Mouse (Mus musculus): ENCODE data around the gene Cdh22. TPM values are rescaled to one million over a fixed set of nuclear protein-coding genes. Genes with fewer than 3 reads are reported as not detected.

Gene Cdh22
- polyA plus RNA-seq, 1 experiment = 1.5 TPM

GRCm38 (mm10) chr2:165240371-165240770 lies 5.7 kb upstream of the Cdh22 start:
- TF ChIP-seq POLR2A (IDR thresholded peaks at IDR 0.05; ENCODE audit: insufficient read length, low read depth) (no peak), TCF12 (IDR thresholded peaks at IDR 0.05; ENCODE audit: insufficient read depth, poor library complexity, severe bottlenecking) (no peak), USF1 (IDR thresholded peaks at IDR 0.05; ENCODE audit: low read depth) (no peak), REST (IDR thresholded peaks at IDR 0.05; ENCODE audit: insufficient read depth, insufficient read length) (no peak), CEBPB (IDR thresholded peaks at IDR 0.05; ENCODE audit: insufficient read depth, poor library complexity, severe bottlenecking) (no peak), SRF (IDR thresholded peaks at IDR 0.05; ENCODE audit: control insufficient read depth, insufficient read length, low read depth) (no peak), POLR2AphosphoS2 (IDR thresholded peaks at IDR 0.05; ENCODE audit: insufficient read length, low read depth) (no peak), MYOG (IDR thresholded peaks at IDR 0.05; ENCODE audit: control insufficient read depth in 1 of 3, insufficient read depth in 1 of 3, insufficient read length in 2 of 3, low read depth in 2 of 3) (no peak), MAX (IDR thresholded peaks at IDR 0.05; ENCODE audit: low read depth) (no peak), E2F4 (IDR thresholded peaks at IDR 0.05; ENCODE audit: insufficient read depth) (no peak), TCF3 (IDR thresholded peaks at IDR 0.05; ENCODE audit: insufficient read length, low read depth) (no peak)
- Histone ChIP-seq H3K27me3 (ENCODE audit: control insufficient read depth, insufficient read depth, insufficient read length) (peaks cover 88% of the 10 kb centered on the region), H3K4me2 (ENCODE audit: low read depth) (no peak overlapping the region), H3ac (ENCODE audit: control insufficient read depth, insufficient read length) (no peak overlapping the region), H3K4me3 (no peak overlapping the region), H3K79me2 (ENCODE audit: control insufficient read depth, insufficient read depth) (no peaks in the 10 kb centered on the region), H3K36me3 (ENCODE audit: control insufficient read depth, insufficient read depth) (no peaks in the 10 kb centered on the region)

GRCm38 (mm10) chr2:165239533-165240144 lies 5.0 kb upstream of the Cdh22 start:
- H3K36me3 ChIP-seq (ENCODE audit: control insufficient read depth, insufficient read depth) = no peaks in the 10 kb centered on the region
- H3K4me2 ChIP-seq (ENCODE audit: low read depth) = no peak overlapping the region
- H3ac ChIP-seq (ENCODE audit: control insufficient read depth, insufficient read length) = no peak overlapping the region
- H3K27me3 ChIP-seq (ENCODE audit: control insufficient read depth, insufficient read depth, insufficient read length) = peaks cover 88% of the 10 kb centered on the region
- TF ChIP-seq E2F4 (IDR thresholded peaks at IDR 0.05; ENCODE audit: insufficient read depth) (no peak), MYOD1 (IDR thresholded peaks at IDR 0.05; ENCODE audit: control insufficient read depth in 1 of 3, insufficient read length in 2 of 3, low read depth in 2 of 3) (peak in 1 of 3 experiments; percentile 56), TCF12 (IDR thresholded peaks at IDR 0.05; ENCODE audit: insufficient read depth, poor library complexity, severe bottlenecking) (no peak), TCF3 (IDR thresholded peaks at IDR 0.05; ENCODE audit: insufficient read length, low read depth) (no peak), REST (IDR thresholded peaks at IDR 0.05; ENCODE audit: insufficient read depth, insufficient read length) (peak; percentile 73), SRF (IDR thresholded peaks at IDR 0.05; ENCODE audit: control insufficient read depth, insufficient read length, low read depth) (no peak), POLR2A (IDR thresholded peaks at IDR 0.05; ENCODE audit: insufficient read length, low read depth) (no peak), MYOG (IDR thresholded peaks at IDR 0.05; ENCODE audit: control insufficient read depth in 1 of 3, insufficient read depth in 1 of 3, insufficient read length in 2 of 3, low read depth in 2 of 3) (peak in 1 of 3 experiments; percentile 61)
- no peak overlapping the region for H3K4me3 ChIP-seq
- H3K79me2 ChIP-seq (ENCODE audit: control insufficient read depth, insufficient read depth) = no peaks in the 10 kb centered on the region

DNA sequence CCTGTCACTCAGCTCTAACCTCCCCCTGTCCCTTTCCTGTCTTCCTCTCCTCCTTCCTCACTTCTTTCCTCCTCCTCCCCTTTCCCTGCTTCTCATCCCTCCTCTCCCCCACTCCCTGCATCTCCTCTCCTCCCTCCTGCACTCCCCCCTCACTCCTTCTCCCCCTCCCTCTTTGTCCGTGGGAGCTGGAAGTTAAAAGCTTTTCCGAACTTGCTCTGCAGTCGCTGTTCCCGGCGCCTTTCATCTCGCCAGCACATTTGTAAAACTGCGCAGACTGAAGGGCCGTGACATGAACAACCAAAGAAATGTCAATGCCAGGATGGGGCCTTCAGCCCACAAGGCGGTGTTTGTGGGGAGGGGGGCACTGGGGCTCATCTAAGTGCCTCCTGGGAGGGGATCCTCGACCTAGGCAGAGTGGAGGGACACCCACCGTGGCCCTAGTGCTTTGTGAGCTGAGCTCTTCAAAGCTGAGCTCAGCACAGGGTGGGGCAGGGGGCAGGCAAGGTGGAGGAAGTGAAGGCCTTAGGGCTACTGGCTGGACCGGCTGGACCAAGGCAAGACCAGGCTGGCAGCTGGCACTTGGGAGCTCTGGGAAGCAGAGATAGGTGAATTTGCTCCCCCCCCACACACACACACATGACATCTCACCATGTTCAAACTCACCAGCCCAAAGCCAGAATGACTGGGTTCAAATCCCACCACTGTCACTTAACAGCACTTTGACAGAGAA lies 3.9 kb upstream of the Cdh22 start:
- no peak overlapping the region for H3K4me3 ChIP-seq
- no peaks in the 10 kb centered on the region for H3K36me3 ChIP-seq (ENCODE audit: control insufficient read depth, insufficient read depth)
- no peaks in the 10 kb centered on the region for H3K79me2 ChIP-seq (ENCODE audit: control insufficient read depth, insufficient read depth)
- no peak overlapping the region for H3ac ChIP-seq (ENCODE audit: control insufficient read depth, insufficient read length)
- TF ChIP-seq POLR2AphosphoS2 (IDR thresholded peaks at IDR 0.05; ENCODE audit: insufficient read length, low read depth) (no peak), E2F4 (IDR thresholded peaks at IDR 0.05; ENCODE audit: insufficient read depth) (no peak), MYOD1 (IDR thresholded peaks at IDR 0.05; ENCODE audit: control insufficient read depth in 1 of 3, insufficient read length in 2 of 3, low read depth in 2 of 3) (no peak), TCF12 (IDR thresholded peaks at IDR 0.05; ENCODE audit: insufficient read depth, poor library complexity, severe bottlenecking) (no peak), MYOG (IDR thresholded peaks at IDR 0.05; ENCODE audit: control insufficient read depth in 1 of 3, insufficient read depth in 1 of 3, insufficient read length in 2 of 3, low read depth in 2 of 3) (no peak), USF1 (IDR thresholded peaks at IDR 0.05; ENCODE audit: low read depth) (no peak)
- peaks cover 88% of the 10 kb centered on the region for H3K27me3 ChIP-seq (ENCODE audit: control insufficient read depth, insufficient read depth, insufficient read length)
- H3K4me2 ChIP-seq (ENCODE audit: low read depth) = no peak overlapping the region

- Histone ChIP-seq H3K27me3 (ENCODE audit: control insufficient read depth, insufficient read depth, insufficient read length) (peaks cover 90% of the 10 kb centered on the region), H3K4me2 (ENCODE audit: low read depth) (no peak overlapping the region), H3K36me3 (ENCODE audit: control insufficient read depth, insufficient read depth) (no peaks in the 10 kb centered on the region), H3ac (ENCODE audit: control insufficient read depth, insufficient read length) (no peak overlapping the region), H3K4me3 (no peak overlapping the region), H3K79me2 (ENCODE audit: control insufficient read depth, insufficient read depth) (no peaks in the 10 kb centered on the region)
- TF ChIP-seq SRF (IDR thresholded peaks at IDR 0.05; ENCODE audit: control insufficient read depth, insufficient read length, low read depth) (no peak), MAX (IDR thresholded peaks at IDR 0.05; ENCODE audit: low read depth) (no peak), TCF3 (IDR thresholded peaks at IDR 0.05; ENCODE audit: insufficient read length, low read depth) (no peak), CEBPB (IDR thresholded peaks at IDR 0.05; ENCODE audit: insufficient read depth, poor library complexity, severe bottlenecking) (no peak), E2F4 (IDR thresholded peaks at IDR 0.05; ENCODE audit: insufficient read depth) (no peak)
Observed at GRCm38 (mm10) chr2:165234291-165234612, 401 bp downstream of the Cdh22 start.

Measured in myocyte (in vitro differentiated cells).